Comparison of ENCODE assay signal across 26 mouse cellular contexts in genomic region chr3:58685396-58685795, GRCm38 (mm10). TPM values are rescaled to one million over a fixed set of nuclear protein-coding genes. Genes with fewer than 3 reads are reported as not detected.
"Had no signal": no experiment of that assay in that cellular context is flagged by ENCODE, and none has a peak within 500 bp of the region (broad histone marks: within the 10 kb centered on the region; RNA-seq: fewer than 3 reads in every experiment).

No protein-coding gene starts in this region.

- H3K4me3 ChIP-seq: gastrocnemius, adult 2 months; heart, adult 2 months; heart, embryonic 13.5 days; heart, embryonic 15.5 days; hindbrain, embryonic 10.5 days; hindbrain, embryonic 12.5 days; intestine, embryonic 15.5 days; kidney, embryonic 15.5 days; layer of hippocampus, adult 2 months; limb, embryonic 13.5 days; limb, embryonic 15.5 days; liver, embryonic 13.5 days had no signal

- H3K36me3 ChIP-seq: heart, embryonic 15.5 days; hindbrain, embryonic 10.5 days; hindbrain, embryonic 12.5 days; intestine, embryonic 15.5 days; kidney, embryonic 15.5 days; limb, embryonic 13.5 days; limb, embryonic 15.5 days; liver, embryonic 13.5 days had no signal

- H3K27me3 ChIP-seq: heart, embryonic 13.5 days; heart, embryonic 15.5 days; intestine, embryonic 15.5 days; kidney, embryonic 15.5 days; limb, embryonic 13.5 days; limb, embryonic 15.5 days had no signal

- DNase-seq: gastrocnemius, adult 2 months; gastrocnemius, postnatal 10 days; gastrocnemius, postnatal 25 days; heart, adult 2 months; heart, postnatal 14 days; heart, postnatal 4 days; kidney, adult 18-20 months; kidney, postnatal 14 days; kidney, postnatal 4 days; left cerebral cortex, postnatal 4 days; liver, embryonic 13.5 days had no signal

- H3K27ac ChIP-seq: heart, adult 2 months; heart, embryonic 13.5 days; heart, embryonic 15.5 days; hindbrain, embryonic 10.5 days; hindbrain, embryonic 12.5 days; hindbrain, embryonic 14.5 days; intestine, embryonic 15.5 days; kidney, embryonic 15.5 days; kidney, postnatal 0 days; layer of hippocampus, adult 2 months; limb, embryonic 13.5 days; limb, embryonic 15.5 days; liver, embryonic 13.5 days had no signal

- H3K9ac ChIP-seq: heart, embryonic 13.5 days; heart, embryonic 15.5 days; hindbrain, embryonic 12.5 days; hindbrain, embryonic 14.5 days; intestine, embryonic 15.5 days; kidney, embryonic 15.5 days; limb, embryonic 13.5 days; limb, embryonic 15.5 days; liver, embryonic 13.5 days had no signal

RNA-seq across cellular contexts. Expression of gene Erich6, which starts 48.4 kb away (rescaled TPM):
- total RNA-seq: gastrocnemius, adult 2 months; gastrocnemius, postnatal 25 days; heart, adult 2 months had no signal
- polyA plus RNA-seq: forebrain, embryonic 16.5 days; heart, postnatal 0 days; hindbrain, embryonic 10.5 days; inflammation-experienced regulatory T-cells, adult 6 months; intestine, embryonic 15.5 days; intestine, postnatal 0 days; kidney, embryonic 15.5 days; kidney, postnatal 0 days; limb, embryonic 13.5 days; liver, embryonic 13.5 days had no signal
